Mouse (Mus musculus) embryonic facial prominence, embryonic 11.5 days (tissue): ENCODE measurements around the gene Axl. TPM values are rescaled to one million over a fixed set of nuclear protein-coding genes. Genes with fewer than 3 reads are reported as not detected.

ENCODE experiments used
- ATAC-seq: fragments of 200-750 bp; cut with Nextera tagmentation; replicated peaks from 2 replicates; pipeline ENCODE4 v1.8.0; 2017; ENCODE audit warnings: low read depth; ENCODE audit not compliant: insufficient number of reproducible peaks, low FRiP score, low TSS enrichment
- DNase-seq: peaks from one replicate; pipeline ENCODE4 v3.0.0-alpha.2; 2015; ENCODE audit warnings: low spot score
- H3K27ac ChIP-seq: fragments of 300-500 bp; sonication (generic); replicated peaks from 2 replicates; pipeline ENCODE4 v1.5.1; 2014; ENCODE audit warnings: mild to moderate bottlenecking, low read depth, low read length, control low read depth
- H3K27me3 ChIP-seq: fragments of 300-500 bp; sonication (generic); 2 replicates; pipeline ENCODE4 v1.6.1; 2014; ENCODE audit warnings: mild to moderate bottlenecking, low read length, moderate library complexity, mixed read lengths; ENCODE audit not compliant: control insufficient read depth, insufficient read depth
- H3K36me3 ChIP-seq: fragments of 300-500 bp; sonication (generic); replicated peaks from 2 replicates; pipeline ENCODE4 v1.6.1; 2014; ENCODE audit warnings: low read depth, mild to moderate bottlenecking, low read length, moderate library complexity, mixed read lengths; ENCODE audit not compliant: control insufficient read depth, insufficient read depth
- H3K4me1 ChIP-seq: fragments of 300-500 bp; sonication (generic); 2 replicates; pipeline ENCODE4 v1.6.1; 2014; ENCODE audit warnings: low read length, mixed read lengths; ENCODE audit not compliant: control insufficient read depth, insufficient read depth
- H3K4me2 ChIP-seq: fragments of 300-500 bp; sonication (generic); 2 replicates; pipeline ENCODE4 v1.6.1; 2014; ENCODE audit warnings: low read depth, mild to moderate bottlenecking, control low read depth, low read length, moderate library complexity
- H3K4me3 ChIP-seq: fragments of 300-500 bp; sonication (generic); 2 replicates; pipeline ENCODE4 v1.5.1; 2014; ENCODE audit warnings: low read depth, low read length, control low read depth
- H3K9ac ChIP-seq: fragments of 300-500 bp; sonication (generic); replicated peaks from 2 replicates; pipeline ENCODE4 v1.6.1; 2014; ENCODE audit warnings: mild to moderate bottlenecking, control low read depth, low read length
- H3K9me3 ChIP-seq: fragments of 300-500 bp; sonication (generic); replicated peaks from 2 replicates; pipeline ENCODE4 v1.6.1; 2016; ENCODE audit warnings: mild to moderate bottlenecking, low read length, inconsistent platforms, mixed read lengths; ENCODE audit not compliant: control insufficient read depth
- WGBS: fragments of 180-500 bp; shearing (Covaris S2); extraction: QIAGEN DNeasy Blood & Tissue Kit; methylation state at CpG from one replicate; pipeline ENCODE4 v1.1.7; 2014; 5-methylcytosine and 5-hydroxymethylcytosine counted together
- polyA plus RNA-seq: library from polyadenylated mRNA; unstranded; fragments of >200 nt; fragmentation: Nextera tagmentation; extraction: Ambion mirVana; gene quantifications from 2 replicates; pipeline ENCODE4 v1.2.1, GENCODE M21; 2014

The Axl gene
- 30.3 and 36.4 TPM in 2 replicates for polyA plus RNA-seq

GRCm38 (mm10) chr7:25788220-25789128, at the start of gene Axl:
Axl (minus strand) TSS chr7:25788705.
- peak within 1 kb of the TSS; percentile 77 for H3K4me2 ChIP-seq
- ATAC-seq (peak; percentile 88), DNase-seq (peak; percentile 87)
- peaks cover 7% of the 10 kb centered on the region for H3K4me1 ChIP-seq
- under 1% methylated on average over 22 of the region's 30 CpGs for WGBS
- H3K36me3 ChIP-seq = no peaks in the 10 kb centered on the region
- H3K9me3 ChIP-seq = no peaks in the 10 kb centered on the region
- peak within 1 kb of the TSS; percentile 53 for H3K4me3 ChIP-seq
- no peaks in the 10 kb centered on the region for H3K27me3 ChIP-seq
- peak within 1 kb of the TSS; percentile 59 for H3K9ac ChIP-seq
- peak within 1 kb of the TSS; percentile 56; the same call in 1 of the 2 replicates for H3K27ac ChIP-seq

- WGBS = 73% methylated on average over 10 of the region's 10 CpGs
- Histone ChIP-seq H3K4me3 (no peak overlapping the region), H3K4me2 (no peak overlapping the region), H3K27ac (no peak overlapping the region), H3K4me1 (no peaks in the 10 kb centered on the region), H3K9me3 (no peaks in the 10 kb centered on the region), H3K27me3 (no peaks in the 10 kb centered on the region), H3K9ac (no peak overlapping the region), H3K36me3 (no peaks in the 10 kb centered on the region)
- DNase-seq (no peak), ATAC-seq (no peak)
These were observed 46.8 kb upstream of the Axl start for GRCm38 (mm10) chr7:25835188-25835891.

- DNase-seq = no peak
These were observed 43.3 kb upstream of the Axl start for GRCm38 (mm10) chr7:25831557-25832530.

GRCm38 (mm10) chr7:25830251-25830650, 41.7 kb upstream of the Axl start:
- WGBS = 31% methylated on average over 2 of the region's 2 CpGs
- H3K27ac ChIP-seq = peak overlapping the region; percentile 77
- H3K9ac ChIP-seq = no peak overlapping the region
- ATAC-seq (peak; percentile 74), DNase-seq (peak; percentile 68)
- no peaks in the 10 kb centered on the region for H3K36me3 ChIP-seq
- no peaks in the 10 kb centered on the region for H3K9me3 ChIP-seq
- no peak overlapping the region for H3K4me2 ChIP-seq
- no peaks in the 10 kb centered on the region for H3K27me3 ChIP-seq
- H3K4me1 ChIP-seq = no peaks in the 10 kb centered on the region
- no peak overlapping the region for H3K4me3 ChIP-seq

More at GRCm38 (mm10) chr7:25831557-25832530, 43.3 kb upstream of the Axl start:
- H3K4me2 ChIP-seq = no peak overlapping the region
- WGBS = 80% methylated on average over 10 of the region's 10 CpGs
- H3K36me3 ChIP-seq = no peaks in the 10 kb centered on the region
- no peak for ATAC-seq
- H3K27ac ChIP-seq = no peak overlapping the region
- H3K9me3 ChIP-seq = no peaks in the 10 kb centered on the region
- no peaks in the 10 kb centered on the region for H3K4me1 ChIP-seq
- H3K9ac ChIP-seq = no peak overlapping the region
- no peaks in the 10 kb centered on the region for H3K27me3 ChIP-seq
- H3K4me3 ChIP-seq = no peak overlapping the region

DNA sequence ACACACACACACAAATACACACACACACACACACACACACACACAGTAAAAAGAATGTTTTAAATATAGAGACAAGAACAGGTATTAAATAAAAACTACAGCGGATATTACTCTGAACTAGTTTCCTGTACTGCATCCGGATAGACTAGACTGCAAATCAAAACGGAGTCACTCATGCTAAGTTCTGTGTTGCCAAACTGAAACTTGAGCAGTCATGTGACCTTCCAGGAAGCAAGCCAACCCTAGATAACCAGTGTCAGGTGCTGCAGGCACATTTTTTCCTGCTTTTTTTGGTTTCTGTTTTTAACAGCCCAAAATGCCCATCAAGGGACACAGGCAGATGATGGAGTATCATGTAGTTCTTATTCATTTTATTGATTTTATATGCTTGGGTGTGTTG, 38.7 kb upstream of the Axl start:
- Histone ChIP-seq H3K4me1 (no peaks in the 10 kb centered on the region), H3K4me2 (no peak overlapping the region), H3K9ac (no peak overlapping the region), H3K4me3 (no peak overlapping the region), H3K27ac (no peak overlapping the region; the same call in 1 of the 2 replicates), H3K9me3 (no peaks in the 10 kb centered on the region), H3K36me3 (no peaks in the 10 kb centered on the region), H3K27me3 (no peaks in the 10 kb centered on the region)
- ATAC-seq = 0 out of 2 replicates have a peak, but pooled peaks have one; percentile 5
- peak; percentile 74 for DNase-seq
- 39% methylated on average over 3 of the region's 3 CpGs for WGBS

- 72% methylated on average over 6 of the region's 6 CpGs for whole genome bisulfite sequencing
- ATAC-seq (no peak), DNase-seq (no peak)
- no peak overlapping the region for H3K9ac ChIP-seq
- H3K4me3 ChIP-seq = no peak overlapping the region
- H3K27ac ChIP-seq = no peak overlapping the region
- H3K36me3 ChIP-seq = no peaks in the 10 kb centered on the region
- H3K4me1 ChIP-seq = no peaks in the 10 kb centered on the region
- no peaks in the 10 kb centered on the region for H3K27me3 ChIP-seq
- no peak overlapping the region for H3K4me2 ChIP-seq
- H3K9me3 ChIP-seq = no peaks in the 10 kb centered on the region
These were observed 37.5 kb upstream of the Axl start for GRCm38 (mm10) chr7:25826029-25826428.

GRCm38 (mm10) chr7:25825043-25825442, 36.5 kb upstream of the Axl start:
- Histone ChIP-seq H3K4me3 (no peak overlapping the region), H3K9ac (no peak overlapping the region), H3K4me1 (no peaks in the 10 kb centered on the region), H3K36me3 (no peaks in the 10 kb centered on the region), H3K9me3 (no peaks in the 10 kb centered on the region), H3K27ac (no peak overlapping the region), H3K27me3 (no peaks in the 10 kb centered on the region), H3K4me2 (no peak overlapping the region)
- 47% methylated on average over 9 of the region's 9 CpGs for WGBS
- DNase-seq (no peak), ATAC-seq (no peak)
